Mouse (Mus musculus): Measurements from ENCODE around the gene Gstt1. TPM values are rescaled to one million over a fixed set of nuclear protein-coding genes. Genes with fewer than 3 reads are reported as not detected.

The Gstt1 gene
- polyA plus RNA-seq, 1 experiment: 0.76 TPM

GRCm38 (mm10) chr10:75822443-75822842, 24.1 kb upstream of the Gstt1 start, which contains the start of gene Gstt4:
TSS of gene Gstt4 (minus strand) at chr10:75822543.
- Histone ChIP-seq H3K79me2 (ENCODE audit: control insufficient read depth, insufficient read depth) (no peaks in the 10 kb centered on the region), H3K36me3 (ENCODE audit: control insufficient read depth, insufficient read depth) (no peaks in the 10 kb centered on the region), H3K79me3 (ENCODE audit: low read depth) (no peaks in the 10 kb centered on the region), H3K27me3 (ENCODE audit: control insufficient read depth, insufficient read depth, insufficient read length) (no peaks in the 10 kb centered on the region), H3ac (ENCODE audit: control insufficient read depth, insufficient read length, low read depth) (no peak within 1 kb of the TSS), H3K4me3 (ENCODE audit: insufficient read depth, poor library complexity, severe bottlenecking) (no peak within 1 kb of the TSS)
- TF ChIP-seq CTCF (IDR thresholded peaks at IDR 0.05; ENCODE audit: control insufficient read depth, insufficient read depth, insufficient read length): no peak
- TF ChIP-seq FOSL1 (IDR thresholded peaks at IDR 0.05; ENCODE audit: insufficient read depth, low read length, poor library complexity, severe bottlenecking): no peak
- TF ChIP-seq MYOG (IDR thresholded peaks at IDR 0.05; ENCODE audit: control insufficient read depth, extremely low read depth, insufficient read length): no peak
- TF ChIP-seq MAX (IDR thresholded peaks at IDR 0.05): no peak
- no peak for TF ChIP-seq USF1 (IDR thresholded peaks at IDR 0.05; ENCODE audit: low read depth)
- no peak for TF ChIP-seq CEBPB (IDR thresholded peaks at IDR 0.05; ENCODE audit: low read depth)
- no peak for TF ChIP-seq MYOD1 (IDR thresholded peaks at IDR 0.05; ENCODE audit: control insufficient read depth, insufficient read length, low read depth)

GRCm38 (mm10) chr10:75819882-75820281, 21.5 kb upstream of the Gstt1 start:
- no peaks in the 10 kb centered on the region for H3K79me2 ChIP-seq (ENCODE audit: control insufficient read depth, insufficient read depth)
- no peaks in the 10 kb centered on the region for H3K36me3 ChIP-seq (ENCODE audit: control insufficient read depth, insufficient read depth)
- no peaks in the 10 kb centered on the region for H3K79me3 ChIP-seq (ENCODE audit: low read depth)
- H3K4me3 ChIP-seq (ENCODE audit: insufficient read depth, poor library complexity, severe bottlenecking): no peak overlapping the region
- TF ChIP-seq MYOD1 (IDR thresholded peaks at IDR 0.05; ENCODE audit: control insufficient read depth, insufficient read length, low read depth) (peak; percentile 67), MYOG (IDR thresholded peaks at IDR 0.05; ENCODE audit: control insufficient read depth, extremely low read depth, insufficient read length) (no peak), CEBPB (IDR thresholded peaks at IDR 0.05; ENCODE audit: low read depth) (peak; percentile 30)
- H3ac ChIP-seq (ENCODE audit: control insufficient read depth, insufficient read length, low read depth): no peak overlapping the region
- no peaks in the 10 kb centered on the region for H3K27me3 ChIP-seq (ENCODE audit: control insufficient read depth, insufficient read depth, insufficient read length)

- Histone ChIP-seq H3K4me3 (ENCODE audit: insufficient read depth, poor library complexity, severe bottlenecking) (no peak overlapping the region), H3K27me3 (ENCODE audit: control insufficient read depth, insufficient read depth, insufficient read length) (peaks cover 5% of the 10 kb centered on the region), H3K79me3 (ENCODE audit: low read depth) (no peaks in the 10 kb centered on the region), H3ac (ENCODE audit: control insufficient read depth, insufficient read length, low read depth) (no peak overlapping the region), H3K79me2 (ENCODE audit: control insufficient read depth, insufficient read depth) (no peaks in the 10 kb centered on the region), H3K36me3 (ENCODE audit: control insufficient read depth, insufficient read depth) (no peaks in the 10 kb centered on the region)
- TF ChIP-seq MYOD1 (IDR thresholded peaks at IDR 0.05; ENCODE audit: control insufficient read depth, insufficient read length, low read depth) (no peak), USF1 (IDR thresholded peaks at IDR 0.05; ENCODE audit: low read depth) (no peak), CEBPB (IDR thresholded peaks at IDR 0.05; ENCODE audit: low read depth) (no peak), MYOG (IDR thresholded peaks at IDR 0.05; ENCODE audit: control insufficient read depth, extremely low read depth, insufficient read length) (no peak), MAX (IDR thresholded peaks at IDR 0.05) (no peak), CTCF (IDR thresholded peaks at IDR 0.05; ENCODE audit: control insufficient read depth, insufficient read depth, insufficient read length) (no peak), FOSL1 (IDR thresholded peaks at IDR 0.05; ENCODE audit: insufficient read depth, low read length, poor library complexity, severe bottlenecking) (no peak)
These were observed 20.3 kb upstream of the Gstt1 start for GRCm38 (mm10) chr10:75818641-75819040.

GRCm38 (mm10) chr10:75804217-75804616, 5.8 kb upstream of the Gstt1 start:
- TF ChIP-seq MAX (IDR thresholded peaks at IDR 0.05): no peak
- TF ChIP-seq CTCF (IDR thresholded peaks at IDR 0.05; ENCODE audit: control insufficient read depth, insufficient read depth, insufficient read length): no peak
- TF ChIP-seq MYOG (IDR thresholded peaks at IDR 0.05; ENCODE audit: control insufficient read depth, extremely low read depth, insufficient read length): no peak
- no peak for TF ChIP-seq FOSL1 (IDR thresholded peaks at IDR 0.05; ENCODE audit: insufficient read depth, low read length, poor library complexity, severe bottlenecking)
- no peak for TF ChIP-seq USF1 (IDR thresholded peaks at IDR 0.05; ENCODE audit: low read depth)
- TF ChIP-seq CEBPB (IDR thresholded peaks at IDR 0.05; ENCODE audit: low read depth): no peak
- TF ChIP-seq MYOD1 (IDR thresholded peaks at IDR 0.05; ENCODE audit: control insufficient read depth, insufficient read length, low read depth): no peak
- H3K4me3 ChIP-seq (ENCODE audit: insufficient read depth, poor library complexity, severe bottlenecking): no peak overlapping the region
- H3K79me2 ChIP-seq (ENCODE audit: control insufficient read depth, insufficient read depth): no peaks in the 10 kb centered on the region
- no peaks in the 10 kb centered on the region for H3K79me3 ChIP-seq (ENCODE audit: low read depth)
- no peaks in the 10 kb centered on the region for H3K36me3 ChIP-seq (ENCODE audit: control insufficient read depth, insufficient read depth)
- no peak overlapping the region for H3ac ChIP-seq (ENCODE audit: control insufficient read depth, insufficient read length, low read depth)
- H3K27me3 ChIP-seq (ENCODE audit: control insufficient read depth, insufficient read depth, insufficient read length): peaks cover 11% of the 10 kb centered on the region

- Histone ChIP-seq H3K4me3 (ENCODE audit: insufficient read depth, poor library complexity, severe bottlenecking) (peak overlapping the region; percentile 11), H3K79me3 (ENCODE audit: low read depth) (no peaks in the 10 kb centered on the region), H3K36me3 (ENCODE audit: control insufficient read depth, insufficient read depth) (no peaks in the 10 kb centered on the region), H3K79me2 (ENCODE audit: control insufficient read depth, insufficient read depth) (no peaks in the 10 kb centered on the region), H3K27me3 (ENCODE audit: control insufficient read depth, insufficient read depth, insufficient read length) (peaks cover 13% of the 10 kb centered on the region), H3ac (ENCODE audit: control insufficient read depth, insufficient read length, low read depth) (peak overlapping the region; percentile 39)
- TF ChIP-seq CTCF (IDR thresholded peaks at IDR 0.05; ENCODE audit: control insufficient read depth, insufficient read depth, insufficient read length) (no peak), CEBPB (IDR thresholded peaks at IDR 0.05; ENCODE audit: low read depth) (peak; percentile 45)
These were observed 687 bp downstream of the Gstt1 start for GRCm38 (mm10) chr10:75797619-75798175.

GRCm38 (mm10) chr10:75796731-75797516, 1.5 kb downstream of the Gstt1 start:
- TF ChIP-seq CTCF (IDR thresholded peaks at IDR 0.05; ENCODE audit: control insufficient read depth, insufficient read depth, insufficient read length) (no peak), FOSL1 (IDR thresholded peaks at IDR 0.05; ENCODE audit: insufficient read depth, low read length, poor library complexity, severe bottlenecking) (no peak), CEBPB (IDR thresholded peaks at IDR 0.05; ENCODE audit: low read depth) (no peak), USF1 (IDR thresholded peaks at IDR 0.05; ENCODE audit: low read depth) (no peak), MYOD1 (IDR thresholded peaks at IDR 0.05; ENCODE audit: control insufficient read depth, insufficient read length, low read depth) (no peak), MAX (IDR thresholded peaks at IDR 0.05) (no peak), MYOG (IDR thresholded peaks at IDR 0.05; ENCODE audit: control insufficient read depth, extremely low read depth, insufficient read length) (no peak)
- Histone ChIP-seq H3K4me3 (ENCODE audit: insufficient read depth, poor library complexity, severe bottlenecking) (no peak overlapping the region), H3K36me3 (ENCODE audit: control insufficient read depth, insufficient read depth) (no peaks in the 10 kb centered on the region)

More at GRCm38 (mm10) chr10:75796731-75797516, 1.5 kb downstream of the Gstt1 start:
- no peaks in the 10 kb centered on the region for H3K79me2 ChIP-seq (ENCODE audit: control insufficient read depth, insufficient read depth)
- peaks cover 14% of the 10 kb centered on the region for H3K27me3 ChIP-seq (ENCODE audit: control insufficient read depth, insufficient read depth, insufficient read length)
- H3K79me3 ChIP-seq (ENCODE audit: low read depth): no peaks in the 10 kb centered on the region
- no peak overlapping the region for H3ac ChIP-seq (ENCODE audit: control insufficient read depth, insufficient read length, low read depth)
